Mouse (Mus musculus) forebrain, embryonic 14.5 days (tissue): Measurements from ENCODE around the gene Fgfr2. TPM values are rescaled to one million over a fixed set of nuclear protein-coding genes. Genes with fewer than 3 reads are reported as not detected.

Source experiments
- ATAC-seq: fragments of 200-750 bp; cut with Nextera tagmentation; 2 replicates; pipeline ENCODE4 v1.8.0; 2017; ENCODE audit warnings: mild to moderate bottlenecking, moderate library complexity
- DNase-seq: peaks from one replicate; pipeline ENCODE4 v3.0.0-alpha.2; 2015; ENCODE audit warnings: low spot score
- H3K27ac ChIP-seq: fragments of 300-500 bp; sonication (generic); 2 replicates; pipeline ENCODE4 v1.5.1; 2014; ENCODE audit warnings: low read depth, mild to moderate bottlenecking, control low read depth, low read length, moderate library complexity
- H3K27me3 ChIP-seq: fragments of 300-500 bp; sonication (generic); replicated peaks from 2 replicates; pipeline ENCODE4 v1.6.1; 2014; ENCODE audit warnings: low read length, control low read depth, mixed read lengths; ENCODE audit not compliant: control insufficient read depth, insufficient read depth
- H3K36me3 ChIP-seq: fragments of 300-500 bp; sonication (generic); 2 replicates; pipeline ENCODE4 v1.6.1; 2014; ENCODE audit warnings: low read length, control low read depth; ENCODE audit not compliant: control insufficient read depth, insufficient read depth
- H3K4me1 ChIP-seq: fragments of 300-500 bp; sonication (generic); 2 replicates; pipeline ENCODE4 v1.6.1; 2014; ENCODE audit warnings: antibody characterized with exemption, low read length, control low read depth; ENCODE audit not compliant: control insufficient read depth, insufficient read depth
- H3K4me2 ChIP-seq: fragments of 300-500 bp; sonication (generic); 2 replicates; pipeline ENCODE4 v1.6.1; 2014; ENCODE audit warnings: mild to moderate bottlenecking, control low read depth, low read length
- H3K4me3 ChIP-seq: fragments of 300-500 bp; sonication (generic); 2 replicates; pipeline ENCODE4 v1.5.1; 2014; ENCODE audit warnings: low read depth, low read length, control low read depth
- H3K9ac ChIP-seq: fragments of 300-500 bp; sonication (generic); 2 replicates; pipeline ENCODE4 v1.6.1; 2014; ENCODE audit warnings: mild to moderate bottlenecking, low read length, control low read depth, moderate library complexity
- H3K9me3 ChIP-seq: fragments of 300-500 bp; sonication (generic); replicated peaks from 2 replicates; pipeline ENCODE4 v1.6.1; 2016; ENCODE audit warnings: low read length, control low read depth, mixed read lengths; ENCODE audit not compliant: control insufficient read depth
- WGBS: fragments of 180-500 bp; shearing (Covaris S2); extraction: QIAGEN DNeasy Blood & Tissue Kit; methylation state at CpG from one replicate; pipeline ENCODE4 v1.1.7; 2014; 5-methylcytosine and 5-hydroxymethylcytosine counted together
- polyA plus RNA-seq: library from polyadenylated mRNA; unstranded; fragments of >200 nt; fragmentation: Nextera tagmentation; extraction: Ambion mirVana; gene quantifications from 2 replicates; pipeline ENCODE4 v1.2.1, GENCODE M21; 2014

Gene Fgfr2
- polyA plus RNA-seq, 1 experiment from 2014 or later = 35.9 TPM

DNA sequence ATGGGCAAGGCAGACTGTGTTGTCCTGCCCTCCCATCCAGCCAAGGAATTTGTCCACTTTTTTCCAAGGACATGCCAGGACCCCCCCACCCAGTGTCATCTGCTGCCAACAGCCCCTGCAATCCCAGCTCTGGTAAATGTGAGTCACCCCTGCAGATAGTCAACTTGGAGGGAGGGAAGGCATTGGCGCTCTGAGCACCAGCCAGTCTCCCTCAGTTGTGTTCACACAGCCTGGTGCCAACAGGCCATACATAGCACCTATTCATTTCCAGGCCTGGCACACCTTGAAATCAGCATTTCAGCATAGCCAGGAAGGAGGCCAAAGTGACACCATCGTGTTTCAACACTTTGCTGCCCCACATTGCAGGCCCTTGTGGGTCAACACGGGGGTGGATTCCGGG lies 439.2 kb downstream of the Fgfr2 start:
- H3K4me1 ChIP-seq = no peaks in the 10 kb centered on the region
- WGBS = 89% methylated on average over 4 of the region's 4 CpGs

DNA sequence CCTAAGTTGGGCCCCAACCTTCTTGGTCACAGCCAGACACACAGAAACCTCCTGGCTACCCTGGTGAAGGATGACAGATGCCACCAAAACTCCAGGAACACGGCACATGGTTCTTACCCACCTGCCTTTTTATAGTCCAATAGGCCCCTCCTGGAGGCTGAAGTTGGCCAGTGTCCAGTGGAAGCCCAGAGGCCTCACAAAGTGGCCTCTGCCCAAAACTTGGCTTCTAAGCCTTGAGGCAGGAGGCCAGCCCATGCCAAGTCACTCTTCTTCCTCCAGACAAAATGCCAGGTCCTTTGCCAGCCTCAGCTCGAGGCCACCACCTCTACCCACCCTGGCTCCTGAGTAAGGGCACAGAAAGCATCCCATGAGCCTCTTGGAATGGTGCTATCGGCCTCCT lies 440.2 kb downstream of the Fgfr2 start:
- H3K4me2 ChIP-seq = no peak overlapping the region
- H3K4me1 ChIP-seq = no peaks in the 10 kb centered on the region
- H3K9me3 ChIP-seq = no peaks in the 10 kb centered on the region
- no peak for DNase-seq
- H3K27me3 ChIP-seq = no peaks in the 10 kb centered on the region
- no peak for ATAC-seq
- no peak overlapping the region for H3K4me3 ChIP-seq
- no peaks in the 10 kb centered on the region for H3K36me3 ChIP-seq
- H3K27ac ChIP-seq = no peak overlapping the region
- H3K9ac ChIP-seq = no peak overlapping the region
- 70% methylated on average over 3 of the region's 3 CpGs for WGBS

More for the DNA sequence above, 439.2 kb downstream of the Fgfr2 start:
- DNase-seq (no peak), ATAC-seq (no peak)
- Histone ChIP-seq H3K4me2 (no peak overlapping the region), H3K9ac (no peak overlapping the region), H3K4me3 (no peak overlapping the region), H3K36me3 (no peaks in the 10 kb centered on the region), H3K27me3 (no peaks in the 10 kb centered on the region), H3K9me3 (no peaks in the 10 kb centered on the region), H3K27ac (no peak overlapping the region)

DNA sequence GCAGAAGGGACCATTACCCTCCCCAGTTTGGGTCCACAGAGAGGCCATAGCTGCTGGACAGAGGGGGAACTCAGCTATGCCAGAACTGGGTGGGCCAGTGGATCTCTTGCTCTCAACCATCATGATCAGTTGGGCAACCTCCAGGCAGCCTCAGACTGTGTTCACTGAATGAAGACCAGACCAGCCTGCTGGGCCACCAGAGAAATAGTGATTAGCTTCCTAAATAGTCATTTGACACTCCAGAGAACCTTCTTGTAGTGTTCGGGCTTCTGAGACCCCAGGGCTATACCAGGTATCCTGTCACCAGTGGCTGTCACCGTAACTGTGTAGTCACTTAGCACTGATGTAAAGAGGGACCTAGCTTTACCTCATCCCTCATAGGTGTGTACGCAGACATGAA lies 440.8 kb downstream of the Fgfr2 start:
- 92% methylated on average over 3 of the region's 3 CpGs for WGBS
- no peaks in the 10 kb centered on the region for H3K9me3 ChIP-seq
- no peaks in the 10 kb centered on the region for H3K4me1 ChIP-seq
- H3K27me3 ChIP-seq = no peaks in the 10 kb centered on the region
- H3K27ac ChIP-seq = no peak overlapping the region
- DNase-seq = no peak
- H3K9ac ChIP-seq = no peak overlapping the region
- ATAC-seq = no peak
- no peak overlapping the region for H3K4me3 ChIP-seq
- H3K4me2 ChIP-seq = no peak overlapping the region
- no peaks in the 10 kb centered on the region for H3K36me3 ChIP-seq

DNA sequence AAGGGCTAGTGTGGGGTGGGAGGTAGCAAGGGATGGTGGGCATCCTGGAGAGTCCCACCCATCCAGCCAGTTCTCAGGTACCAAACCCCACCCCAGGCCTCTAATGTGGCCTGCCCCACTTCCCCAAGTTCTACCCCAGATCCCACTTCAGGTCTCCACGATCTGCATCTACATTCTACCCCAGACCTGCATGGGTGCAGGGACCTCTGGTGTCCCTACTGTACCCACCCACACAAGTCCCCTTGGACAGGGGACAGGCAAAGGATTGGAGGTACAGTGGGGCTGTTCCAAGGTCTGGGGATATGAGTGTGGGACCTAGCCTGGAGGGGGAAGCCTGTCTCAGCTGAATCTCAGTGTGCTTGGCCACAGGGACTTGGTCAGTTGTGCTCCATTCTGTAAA lies 441.3 kb downstream of the Fgfr2 start:
- Histone ChIP-seq H3K36me3 (no peaks in the 10 kb centered on the region), H3K9me3 (no peaks in the 10 kb centered on the region), H3K27me3 (no peaks in the 10 kb centered on the region), H3K9ac (no peak overlapping the region), H3K27ac (no peak overlapping the region), H3K4me3 (no peak overlapping the region), H3K4me1 (no peaks in the 10 kb centered on the region), H3K4me2 (no peak overlapping the region)
- DNase-seq = no peak
- no peak for ATAC-seq
- WGBS = 96% methylated on average over 1 of the region's 1 CpGs

DNA sequence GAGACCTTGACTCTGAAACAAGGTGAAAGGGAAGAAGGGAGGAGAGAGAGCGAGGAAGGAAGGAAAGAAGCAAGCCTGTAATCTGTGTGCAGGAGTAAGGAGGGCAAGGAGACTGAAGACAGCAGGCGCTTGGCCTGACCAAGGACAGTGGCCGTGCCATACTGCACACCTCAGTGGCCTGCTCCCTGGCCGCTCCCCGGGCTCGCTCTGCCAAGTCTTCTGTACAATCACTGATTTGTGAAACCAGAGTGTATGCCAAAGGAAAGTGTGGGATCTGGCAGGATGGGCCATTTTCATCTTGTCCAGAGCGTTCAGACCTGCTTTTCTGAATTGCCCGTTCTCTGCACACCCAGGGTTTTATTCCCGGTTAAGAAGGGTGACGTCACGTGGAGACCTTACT lies 441.9 kb downstream of the Fgfr2 start:
- H3K9me3 ChIP-seq = no peaks in the 10 kb centered on the region
- no peak for ATAC-seq
- H3K4me1 ChIP-seq = no peaks in the 10 kb centered on the region
- no peak overlapping the region for H3K9ac ChIP-seq
- H3K27ac ChIP-seq = no peak overlapping the region
- H3K27me3 ChIP-seq = no peaks in the 10 kb centered on the region
- WGBS = 84% methylated on average over 11 of the region's 11 CpGs
- H3K36me3 ChIP-seq = no peaks in the 10 kb centered on the region
- no peak overlapping the region for H3K4me2 ChIP-seq
- no peak for DNase-seq
- no peak overlapping the region for H3K4me3 ChIP-seq

DNA sequence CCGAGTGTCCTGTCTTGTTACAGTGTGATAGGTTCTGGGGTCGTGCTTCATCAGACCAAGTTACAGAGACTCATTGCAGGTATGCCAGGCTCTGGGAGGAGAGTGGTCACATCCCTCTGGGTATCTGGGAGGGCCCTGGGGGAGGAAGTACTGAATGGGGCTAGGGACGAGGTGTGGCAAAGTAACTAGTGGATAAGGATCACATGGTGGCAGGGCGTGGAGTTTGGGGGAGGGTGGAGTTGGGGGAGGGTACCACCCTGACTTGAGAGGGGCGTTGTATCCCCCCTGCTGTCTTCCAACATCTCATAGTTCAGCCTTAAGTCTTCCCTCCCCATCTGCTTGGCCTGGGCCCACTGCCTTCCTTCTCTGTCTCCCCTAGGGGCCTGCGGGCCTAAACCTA lies 443.6 kb downstream of the Fgfr2 start:
- DNase-seq (no peak), ATAC-seq (no peak)
- Histone ChIP-seq H3K9ac (no peak overlapping the region), H3K4me2 (no peak overlapping the region), H3K36me3 (no peaks in the 10 kb centered on the region), H3K9me3 (no peaks in the 10 kb centered on the region), H3K4me3 (no peak overlapping the region), H3K4me1 (no peaks in the 10 kb centered on the region), H3K27me3 (no peaks in the 10 kb centered on the region), H3K27ac (no peak overlapping the region)
- WGBS = 85% methylated on average over 6 of the region's 6 CpGs

DNA sequence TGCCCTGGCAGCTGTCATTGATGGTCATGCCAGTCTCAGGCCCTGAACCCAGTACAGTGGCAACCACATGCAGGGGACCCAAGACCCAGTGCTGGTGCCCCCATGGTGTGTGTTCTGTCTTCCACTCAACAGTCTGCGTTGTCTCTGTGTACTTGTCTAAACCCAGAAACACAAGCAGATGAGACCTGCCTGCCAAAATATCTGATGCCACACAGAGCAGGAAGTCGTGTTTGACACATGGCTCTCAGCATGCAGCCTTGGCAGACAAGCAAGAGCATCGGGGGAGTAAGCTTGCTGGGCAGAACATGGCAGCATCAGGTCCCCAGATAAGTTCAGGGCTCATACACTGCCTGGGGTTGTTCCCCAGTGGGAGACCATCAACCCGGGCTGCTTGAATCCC lies 444.0 kb downstream of the Fgfr2 start:
- H3K27me3 ChIP-seq = no peaks in the 10 kb centered on the region
- no peak overlapping the region for H3K9ac ChIP-seq
- H3K9me3 ChIP-seq = no peaks in the 10 kb centered on the region
- H3K4me2 ChIP-seq = no peak overlapping the region
- H3K4me3 ChIP-seq = no peak overlapping the region
- no peaks in the 10 kb centered on the region for H3K4me1 ChIP-seq
- H3K27ac ChIP-seq = no peak overlapping the region
- ATAC-seq (no peak), DNase-seq (peak; percentile 29)
- H3K36me3 ChIP-seq = no peaks in the 10 kb centered on the region
- 72% methylated on average over 4 of the region's 4 CpGs for WGBS

DNA sequence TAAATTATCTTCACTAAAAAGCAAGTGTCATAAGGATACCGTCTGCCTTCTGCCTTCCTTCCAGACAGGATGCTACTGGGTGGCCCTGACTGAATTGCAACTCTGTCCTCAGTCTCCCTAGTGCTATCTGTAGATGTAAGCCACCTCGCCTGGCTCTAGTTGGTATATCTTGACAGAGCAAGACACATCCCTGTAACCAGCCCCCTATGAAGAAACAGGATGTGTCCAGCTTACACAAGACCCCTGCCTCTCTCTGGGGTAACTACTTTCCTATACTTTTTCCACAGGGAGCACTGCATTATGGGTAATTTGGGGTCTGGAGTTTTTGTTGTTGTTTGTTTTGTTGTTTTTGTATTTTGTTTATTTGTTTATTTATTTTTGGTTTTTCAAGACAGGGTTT lies 447.2 kb downstream of the Fgfr2 start:
- Histone ChIP-seq H3K4me1 (no peaks in the 10 kb centered on the region), H3K4me3 (no peak overlapping the region), H3K4me2 (no peak overlapping the region), H3K9ac (no peak overlapping the region), H3K27ac (no peak overlapping the region), H3K36me3 (no peaks in the 10 kb centered on the region), H3K27me3 (no peaks in the 10 kb centered on the region), H3K9me3 (no peaks in the 10 kb centered on the region)
- 87% methylated on average over 2 of the region's 2 CpGs for WGBS
- ATAC-seq (no peak), DNase-seq (no peak)

DNA sequence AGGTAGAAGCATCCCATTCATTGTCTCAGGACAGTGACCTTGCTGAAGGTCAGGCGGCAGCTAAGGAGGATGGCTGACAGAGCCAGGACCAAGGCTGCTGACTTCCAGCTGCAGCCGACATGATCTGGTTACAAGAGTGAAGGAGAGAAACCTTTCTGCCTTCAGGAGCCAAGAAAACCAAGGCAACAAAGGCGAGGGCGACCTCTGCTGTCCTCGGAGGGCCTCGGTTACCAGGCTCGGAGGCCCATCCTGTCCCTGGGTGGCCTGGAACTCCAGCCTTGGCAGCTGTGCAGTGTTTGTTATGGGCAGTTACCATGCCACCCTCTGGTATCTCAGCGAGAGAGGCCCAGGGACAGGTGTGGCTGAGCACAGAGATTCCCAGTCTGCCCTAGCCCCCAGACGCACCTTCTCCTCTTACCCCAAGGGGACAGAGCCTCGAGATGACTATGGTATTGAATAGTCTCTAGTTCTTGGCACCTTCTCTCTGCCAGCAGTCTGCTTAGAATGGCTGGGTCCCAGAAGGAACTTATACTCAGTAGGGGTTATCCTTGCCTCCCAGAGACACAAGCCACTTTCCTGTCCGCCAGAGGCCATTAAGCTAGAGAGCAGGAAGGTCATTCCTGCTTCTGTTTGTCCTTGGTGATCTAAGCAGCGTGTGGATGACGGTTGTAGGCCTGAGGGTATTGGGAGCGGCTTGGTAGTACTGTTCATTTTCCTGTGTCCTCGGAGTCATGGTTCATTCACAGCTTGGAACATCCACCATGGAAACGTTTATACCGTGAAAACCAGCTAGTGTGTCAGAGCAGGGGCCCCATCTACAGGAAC lies 449.0 kb downstream of the Fgfr2 start:
- H3K9ac ChIP-seq = no peak overlapping the region
- H3K4me3 ChIP-seq = no peak overlapping the region
- WGBS = 64% methylated on average over 17 of the region's 17 CpGs
- ATAC-seq = no peak
- no peaks in the 10 kb centered on the region for H3K36me3 ChIP-seq
- no peaks in the 10 kb centered on the region for H3K27me3 ChIP-seq
- no peak overlapping the region for H3K27ac ChIP-seq
- DNase-seq = no peak
- H3K4me1 ChIP-seq = no peaks in the 10 kb centered on the region
- H3K4me2 ChIP-seq = no peak overlapping the region
- no peaks in the 10 kb centered on the region for H3K9me3 ChIP-seq
